ENCODE assay signal across 33 mouse cellular contexts in genomic region chr12:117505163-117505562, GRCm38 (mm10).
"Had no signal": no experiment of that assay in that cellular context is flagged by ENCODE, and none has a peak within 500 bp of the region (broad histone marks: within the 10 kb centered on the region; RNA-seq: fewer than 3 reads in every experiment).

No protein-coding gene starts in this region.

- H3K36me3 ChIP-seq: heart, embryonic 10.5 days; heart, embryonic 12.5 days; heart, embryonic 13.5 days; heart, embryonic 15.5 days; hindbrain, embryonic 10.5 days; hindbrain, embryonic 12.5 days; hindbrain, embryonic 13.5 days; hindbrain, embryonic 15.5 days; kidney, embryonic 15.5 days had no signal

- H3K4me2 ChIP-seq: heart, embryonic 11.5 days; heart, embryonic 12.5 days; heart, embryonic 13.5 days; heart, embryonic 15.5 days; hindbrain, embryonic 12.5 days; hindbrain, embryonic 13.5 days; hindbrain, embryonic 14.5 days; hindbrain, embryonic 15.5 days; kidney, embryonic 15.5 days had no signal

- ATAC-seq: hindbrain, embryonic 16.5 days; hindbrain, postnatal 0 days; inflammation-experienced regulatory T-cells, adult 6 months had no signal

- H3K4me1 ChIP-seq: heart, embryonic 10.5 days; hindbrain, embryonic 12.5 days; hindbrain, embryonic 13.5 days had no signal

- H3K27ac ChIP-seq: heart, embryonic 10.5 days; heart, embryonic 13.5 days; heart, embryonic 15.5 days; hindbrain, embryonic 10.5 days; hindbrain, embryonic 12.5 days; hindbrain, embryonic 13.5 days; hindbrain, embryonic 14.5 days; hindbrain, embryonic 15.5 days; hindbrain, postnatal 0 days; kidney, embryonic 15.5 days; kidney, postnatal 0 days; layer of hippocampus, adult 2 months; left cerebral cortex, adult 2 months had no signal

- H3K9ac ChIP-seq: heart, embryonic 12.5 days; heart, embryonic 13.5 days; heart, embryonic 15.5 days; hindbrain, embryonic 12.5 days; hindbrain, embryonic 13.5 days; hindbrain, embryonic 14.5 days; hindbrain, embryonic 15.5 days; kidney, embryonic 15.5 days had no signal

- H3K9me3 ChIP-seq: heart, embryonic 10.5 days; heart, embryonic 12.5 days; heart, embryonic 13.5 days; heart, embryonic 15.5 days; hindbrain, embryonic 10.5 days; hindbrain, embryonic 12.5 days; hindbrain, embryonic 13.5 days; hindbrain, embryonic 15.5 days; kidney, embryonic 15.5 days had no signal

- H3K4me3 ChIP-seq: heart, embryonic 10.5 days; heart, embryonic 12.5 days; heart, embryonic 13.5 days; heart, embryonic 15.5 days; hindbrain, embryonic 10.5 days; hindbrain, embryonic 12.5 days; hindbrain, embryonic 13.5 days; hindbrain, embryonic 15.5 days; kidney, embryonic 15.5 days; layer of hippocampus, adult 2 months; left cerebral cortex, adult 2 months had no signal

- H3K27me3 ChIP-seq: heart, embryonic 12.5 days; heart, embryonic 13.5 days; heart, embryonic 15.5 days; hindbrain, embryonic 12.5 days; hindbrain, embryonic 13.5 days; hindbrain, embryonic 15.5 days; kidney, embryonic 15.5 days had no signal

- DNase-seq: heart, postnatal 10 days; heart, postnatal 14 days; heart, postnatal 36 days; heart, postnatal 4 days; kidney, adult 11 months; kidney, adult 18-20 months; kidney, adult 2 months; kidney, adult 8-10 months; kidney, adult 9 months; kidney, postnatal 10 days; kidney, postnatal 14 days; kidney, postnatal 25 days; kidney, postnatal 36 days; kidney, postnatal 4 days; layer of hippocampus, adult 9-11 months; layer of hippocampus, postnatal 36 days had no signal
